ENCODE assay signal across 9 mouse cellular contexts in genomic region chr1:134771353-134771752, GRCm38 (mm10).
DNase-seq lines count a peak whose midpoint lies in the region; ATAC-seq and TF ChIP-seq lines count a peak whose summit lies in the region.
"Had no signal": no experiment of that assay in that cellular context is flagged by ENCODE, and none has a peak within 500 bp of the region (broad histone marks: within the 10 kb centered on the region; RNA-seq: fewer than 3 reads in every experiment).

No protein-coding gene starts in this region.

- H3K4me3 ChIP-seq in heart, embryonic 15.5 days, result no peak overlapping the region
- no peak overlapping the region for H3K4me3 ChIP-seq in lung, adult 2 months (replicated peaks; ENCODE audit: extremely low read depth, low read depth, low read length)
- H3K4me3 ChIP-seq: neural tube, embryonic 13.5 days had no signal

- H3K36me3 ChIP-seq in heart, embryonic 15.5 days, result peaks cover 58% of the 10 kb centered on the region

- H3K9ac ChIP-seq in heart, embryonic 15.5 days, result no peak overlapping the region
- H3K9ac ChIP-seq: neural tube, embryonic 13.5 days had no signal

- H3K4me2 ChIP-seq in heart, embryonic 15.5 days, result no peak overlapping the region
- H3K4me2 ChIP-seq: neural tube, embryonic 13.5 days had no signal

- peaks cover 34% of the 10 kb centered on the region for H3K4me1 ChIP-seq in heart, embryonic 15.5 days (replicated peaks)
- H3K4me1 ChIP-seq in lung, adult 2 months (ENCODE audit: control insufficient read depth, insufficient read depth, low read length), result peaks cover 26% of the 10 kb centered on the region

- H3K27ac ChIP-seq in heart, embryonic 15.5 days, result peak overlapping the region; percentile 66
- H3K27ac ChIP-seq: neural tube, embryonic 13.5 days had no signal

- WGBS in heart, embryonic 15.5 days, result 48% methylated on average over 6 of the region's 6 CpGs
- 10% methylated on average over 6 of the region's 6 CpGs for WGBS in lung, adult 2 months

- H3K9me3 ChIP-seq in heart, embryonic 15.5 days (replicated peaks), result no peaks in the 10 kb centered on the region
- H3K9me3 ChIP-seq: neural tube, embryonic 13.5 days had no signal

- ATAC-seq in heart, embryonic 15.5 days (replicated peaks; ENCODE audit: insufficient number of reproducible peaks, insufficient read depth, low FRiP score, low read depth), result peak; percentile 52

- peak; percentile 65 for DNase-seq in adrenal gland, postnatal 14 days
- no peak for DNase-seq in adrenal gland, postnatal 36 days
- DNase-seq in MN1 (ENCODE audit: low spot score), result peak; percentile 76
- peak; percentile 50 for DNase-seq in lung, adult 2 months
- no peak for DNase-seq in cerebellum, postnatal 10 days
- no peak for DNase-seq in right cerebral cortex, postnatal 36 days (ENCODE audit: low spot score in 2 of 2)
- DNase-seq in thymus, postnatal 0 days (ENCODE audit: low spot score), result no peak

- no peaks in the 10 kb centered on the region for H3K27me3 ChIP-seq in heart, embryonic 15.5 days
- H3K27me3 ChIP-seq: neural tube, embryonic 13.5 days had no signal

- TF ChIP-seq POLR2A in lung, adult 2 months (IDR thresholded peaks at IDR 0.05; ENCODE audit: borderline replicate concordance, extremely low read depth, low read depth, low read length), result no peak

- no peak for TF ChIP-seq CTCF in lung, adult 2 months (IDR thresholded peaks at IDR 0.05; ENCODE audit: insufficient read depth, low read length)

Comparison
In these comparisons a context has a peak if more than half of its experiments do, and no peak if none do; other contexts are left out.
1. DNase-seq: peak in adrenal gland, postnatal 14 days (single experiment), MN1 (single experiment) and lung, adult 2 months (single experiment); none in adrenal gland, postnatal 36 days (0 of 2), cerebellum, postnatal 10 days (0 of 2), right cerebral cortex, postnatal 36 days (0 of 2) and thymus, postnatal 0 days (single experiment).